Comparison of ENCODE assay signal across 17 mouse cellular contexts in genomic region chr5:73210127-73210970, GRCm38 (mm10). TPM values are rescaled to one million over a fixed set of nuclear protein-coding genes. Genes with fewer than 3 reads are reported as not detected.
DNase-seq lines count a peak whose midpoint lies in the region; ATAC-seq and TF ChIP-seq lines count a peak whose summit lies in the region.
"Had no signal": no experiment of that assay in that cellular context is flagged by ENCODE, and none has a peak within 500 bp of the region (broad histone marks: within the 10 kb centered on the region; RNA-seq: fewer than 3 reads in every experiment).

No protein-coding gene starts in this region.

- no peak for TF ChIP-seq POLR2A in kidney, adult 2 months (IDR thresholded peaks at IDR 0.05; ENCODE audit: low read depth, low read length)
- peak; percentile 51 for TF ChIP-seq POLR2A in CH12.LX (IDR thresholded peaks at IDR 0.05; ENCODE audit: low read depth, low read length)

- in situ Hi-C loops in CH12.LX (cut with MboI; ENCODE audit: low pct_ligation_motif_present, low pct_unique_long_range_greater_than_20kb, low sequenced_read_pairs): no loop called here

- H3K27ac ChIP-seq in kidney, postnatal 0 days: no peak overlapping the region
- H3K27ac ChIP-seq in kidney, adult 2 months (ENCODE audit: insufficient read depth, low read depth, low read length): no peak overlapping the region
- H3K27ac ChIP-seq in CH12.LX (ENCODE audit: insufficient read depth, low read depth): peak overlapping the region; percentile 94
- H3K27ac ChIP-seq: hindbrain, embryonic 13.5 days; left cerebral cortex, adult 2 months; macrophage; neural tube, embryonic 12.5 days had no signal

- ATAC-seq in cerebellum, adult (ENCODE audit: insufficient number of reproducible peaks, low FRiP score, low TSS enrichment): no peak
- ATAC-seq in kidney, postnatal 0 days (replicated peaks; ENCODE audit: low FRiP score, low read depth): 0 out of 2 replicates have a peak, but pooled peaks have one; percentile 33
- ATAC-seq in activated CD4-positive, CD25-positive, alpha-beta regulatory T cell, adult 4 months: peak; percentile 21

- TF ChIP-seq RAD21 in CH12.LX (IDR thresholded peaks at IDR 0.05; ENCODE audit: low read depth, low read length): no peak

- WGBS in kidney, postnatal 0 days: 77% methylated on average over 22 of the region's 22 CpGs
- 72% methylated on average over 22 of the region's 22 CpGs for WGBS in kidney, adult 2 months

- TF ChIP-seq EP300 in CH12.LX (IDR thresholded peaks at IDR 0.05; ENCODE audit: low read length): peak; percentile 70

- DNase-seq in cerebellum, postnatal 10 days: peak; percentile 28 to 37
- DNase-seq in kidney, postnatal 0 days (ENCODE audit: low spot score): no peak
- no peak for DNase-seq in kidney, adult 2 months
- peak; percentile 82 for DNase-seq in CH12.LX (ENCODE audit: extremely low read depth)
- no peak for DNase-seq in right cerebral cortex, postnatal 25 days
- DNase-seq in embryo, embryonic 10 days (ENCODE audit: low spot score): no peak
- DNase-seq: adrenal gland, postnatal 14 days; cerebellum, adult 9-11 months; gastrocnemius, postnatal 36 days; kidney, adult 18-20 months; lung, adult 18-20 months had no signal

- H3K9ac ChIP-seq in kidney, postnatal 0 days (ENCODE audit: low read depth, low read length): no peak overlapping the region
- H3K9ac ChIP-seq in CH12.LX (ENCODE audit: insufficient read depth, low read depth): peak overlapping the region; percentile 27
- H3K9ac ChIP-seq: hindbrain, embryonic 13.5 days; neural tube, embryonic 12.5 days had no signal

- H3K4me1 ChIP-seq in kidney, postnatal 0 days (replicated peaks; ENCODE audit: insufficient read depth, low read length): no peaks in the 10 kb centered on the region
- H3K4me1 ChIP-seq in kidney, adult 2 months (ENCODE audit: control insufficient read depth, insufficient read depth, low read length): no peaks in the 10 kb centered on the region; the same call in 1 of the 2 replicates
- H3K4me1 ChIP-seq in CH12.LX (ENCODE audit: control insufficient read depth in 1 of 2, insufficient read depth in 2 of 2): peaks cover 25 to 92% of the 10 kb centered on the region in 2 experiments
- H3K4me1 ChIP-seq: neural tube, embryonic 12.5 days had no signal

- no peaks in the 10 kb centered on the region for H3K36me3 ChIP-seq in kidney, postnatal 0 days (ENCODE audit: insufficient read depth, low read length)
- no peaks in the 10 kb centered on the region for H3K36me3 ChIP-seq in kidney, adult 2 months (ENCODE audit: control insufficient read depth, insufficient read depth, low read length)
- peaks cover 4 to 23% of the 10 kb centered on the region in 2 experiments for H3K36me3 ChIP-seq in CH12.LX (replicated peaks in 1 of 2; ENCODE audit: control insufficient read depth in 1 of 2, insufficient read depth in 1 of 2, low read length in 1 of 2)

- dilution Hi-C loops in CH12.LX (cut with MboI; ENCODE audit: extremely low pct_ligation_motif_present, extremely low pct_unique_long_range_greater_than_20kb, low sequenced_read_pairs): no loop called here

- TF ChIP-seq CTCF in kidney, postnatal 0 days (IDR thresholded peaks at IDR 0.05; ENCODE audit: low read depth): no peak
- no peak for TF ChIP-seq CTCF in kidney, adult 2 months (conservative IDR thresholded peaks at IDR 0.05; ENCODE audit: insufficient read depth, insufficient read length, low read depth, low read length)
- no peak for TF ChIP-seq CTCF in CH12.LX (conservative IDR thresholded peaks at IDR 0.05 in 1 of 2, IDR thresholded peaks at IDR 0.05 in 1 of 2; ENCODE audit: low read depth in 2 of 2, low read length in 2 of 2)

- no peaks in the 10 kb centered on the region for H3K27me3 ChIP-seq in kidney, postnatal 0 days (ENCODE audit: insufficient read depth, low read length)
- no peaks in the 10 kb centered on the region for H3K27me3 ChIP-seq in kidney, adult 2 months (replicated peaks; ENCODE audit: control insufficient read depth, insufficient read depth, low read length)
- H3K27me3 ChIP-seq in CH12.LX (replicated peaks): no peaks in the 10 kb centered on the region
- H3K27me3 ChIP-seq: hindbrain, embryonic 13.5 days; neural tube, embryonic 12.5 days had no signal

- no peak overlapping the region for H3K4me3 ChIP-seq in kidney, postnatal 0 days (replicated peaks; ENCODE audit: low read depth, low read length)
- no peak overlapping the region for H3K4me3 ChIP-seq in kidney, adult 2 months (ENCODE audit: insufficient read depth, low read depth, low read length)
- H3K4me3 ChIP-seq in CH12.LX (replicated peaks in 1 of 3; ENCODE audit: low read depth in 2 of 3, low read length in 2 of 3, poor library complexity in 1 of 3): peak overlapping the region in 2 of 3 experiments; percentile 17 to 25
- H3K4me3 ChIP-seq: hindbrain, embryonic 13.5 days; left cerebral cortex, adult 2 months; neural tube, embryonic 12.5 days had no signal

- 0 out of 2 replicates have a peak, but pooled peaks cover 3% of the 10 kb centered on the region for H3K79me2 ChIP-seq in CH12.LX (replicated peaks; ENCODE audit: control insufficient read depth, extremely low read depth, insufficient read depth, poor library complexity, severe bottlenecking)

- H3K4me2 ChIP-seq in kidney, postnatal 0 days (ENCODE audit: low read length): no peak overlapping the region
- peak overlapping the region; percentile 93 for H3K4me2 ChIP-seq in CH12.LX (ENCODE audit: insufficient read depth, low read depth, poor library complexity, severe bottlenecking)
- H3K4me2 ChIP-seq: hindbrain, embryonic 13.5 days; neural tube, embryonic 12.5 days had no signal

- no peaks in the 10 kb centered on the region for H3K9me3 ChIP-seq in kidney, postnatal 0 days (replicated peaks; ENCODE audit: low read length)
- H3K9me3 ChIP-seq in CH12.LX (replicated peaks; ENCODE audit: low read length): no peaks in the 10 kb centered on the region
- H3K9me3 ChIP-seq: hindbrain, embryonic 13.5 days; neural tube, embryonic 12.5 days had no signal

TF ChIP-seq in CH12.LX, 34 proteins besides CTCF, POLR2A, EP300 and RAD21:
- TF ChIP-seq SIN3A (IDR thresholded peaks at IDR 0.05; ENCODE audit: low read length) (peak; percentile 72), POLR2AphosphoS2 (IDR thresholded peaks at IDR 0.05; ENCODE audit: low read depth, low read length) (no peak), MXI1 (IDR thresholded peaks at IDR 0.05; ENCODE audit: low read depth, low read length) (peak; percentile 62), ETS1 (conservative IDR thresholded peaks at IDR 0.05; ENCODE audit: low read depth, low read length) (peak; percentile 87), MEF2A (IDR thresholded peaks at IDR 0.05; ENCODE audit: borderline replicate concordance, low read depth, low read length) (0 out of 2 replicates have a peak, but pooled peaks have one; percentile 8), HCFC1 (IDR thresholded peaks at IDR 0.05; ENCODE audit: low read depth, low read length) (no peak; the same call in 1 of the 2 replicates), USF1 (IDR thresholded peaks at IDR 0.05; ENCODE audit: low read depth, low read length) (no peak), MAZ (IDR thresholded peaks at IDR 0.05; ENCODE audit: low read depth, low read length) (0 out of 2 replicates have a peak, but pooled peaks have one; percentile 35), JUN (IDR thresholded peaks at IDR 0.05; ENCODE audit: insufficient read depth, low read depth, low read length) (peak; percentile 82), MAX (IDR thresholded peaks at IDR 0.05; ENCODE audit: low read length) (no peak; the same call in 1 of the 2 replicates), RCOR1 (conservative IDR thresholded peaks at IDR 0.05; ENCODE audit: low read depth, low read length) (0 out of 2 replicates have a peak, but pooled peaks have one; percentile 42), BHLHE40 (IDR thresholded peaks at IDR 0.05; ENCODE audit: low read depth, low read length) (peak; percentile 57), KAT2A (IDR thresholded peaks at IDR 0.05; ENCODE audit: insufficient replicate concordance, low read length) (0 out of 2 replicates have a peak, but pooled peaks have one; percentile 33), MYC (IDR thresholded peaks at IDR 0.05; ENCODE audit: low read depth, low read length) (peak; percentile 43; the same call in 1 of the 2 replicates), IRF4 (IDR thresholded peaks at IDR 0.05; ENCODE audit: low read depth, low read length) (peak; percentile 83), CHD1 (IDR thresholded peaks at IDR 0.05; ENCODE audit: low read depth, low read length) (peak; percentile 62; the same call in 1 of the 2 replicates), TBP (conservative IDR thresholded peaks at IDR 0.05; ENCODE audit: low read depth, low read length) (no peak), JUND (conservative IDR thresholded peaks at IDR 0.05; ENCODE audit: low read depth, low read length) (peak; percentile 69), USF2 (conservative IDR thresholded peaks at IDR 0.05; ENCODE audit: low read depth, low read length) (no peak)

RNA-seq across cellular contexts. Expression of gene Fryl, which starts 46.1 kb away (rescaled TPM):
- polyA plus RNA-seq in kidney, postnatal 0 days (2015; fragmentation: Nextera tagmentation; extraction: Ambion mirVana): 20.6 and 22.6 TPM in 2 replicates
- 29.9 and 33.4 TPM in 2 replicates for polyA plus RNA-seq in kidney, adult 2 months (2012; rRNA removed)
- total RNA-seq in CH12.LX (2012; rRNA removed) (31.3 and 35.0 TPM in 2 replicates), CH12.LX (2014; rRNA removed) (23.2 and 23.8 TPM in 2 replicates)
- 32.6 and 38.4 TPM in 2 replicates for polyA plus RNA-seq in CH12.LX (2012; ENCODE audit: insufficient read length, low read depth)
- 10 to 100 TPM; 90.0 to 92.4 TPM for polyA plus RNA-seq in activated CD4-positive, CD25-positive, alpha-beta regulatory T cell, adult 4 months (2017; shearing (Covaris generic))

Comparison
In these comparisons a context has a peak if more than half of its experiments do, and no peak if none do; other contexts are left out.
1. DNase-seq: peak in cerebellum, postnatal 10 days (2 of 2) and CH12.LX (single experiment); none in kidney, postnatal 0 days (single experiment), kidney, adult 2 months (single experiment), right cerebral cortex, postnatal 25 days (single experiment) and embryo, embryonic 10 days (single experiment).
2. H3K4me3 ChIP-seq: peak in CH12.LX (2 of 3); none in kidney, postnatal 0 days (single experiment) and kidney, adult 2 months (single experiment).